Mouse (Mus musculus): ENCODE data around the gene Tdrd6.

Tdrd6 gene

DNA sequence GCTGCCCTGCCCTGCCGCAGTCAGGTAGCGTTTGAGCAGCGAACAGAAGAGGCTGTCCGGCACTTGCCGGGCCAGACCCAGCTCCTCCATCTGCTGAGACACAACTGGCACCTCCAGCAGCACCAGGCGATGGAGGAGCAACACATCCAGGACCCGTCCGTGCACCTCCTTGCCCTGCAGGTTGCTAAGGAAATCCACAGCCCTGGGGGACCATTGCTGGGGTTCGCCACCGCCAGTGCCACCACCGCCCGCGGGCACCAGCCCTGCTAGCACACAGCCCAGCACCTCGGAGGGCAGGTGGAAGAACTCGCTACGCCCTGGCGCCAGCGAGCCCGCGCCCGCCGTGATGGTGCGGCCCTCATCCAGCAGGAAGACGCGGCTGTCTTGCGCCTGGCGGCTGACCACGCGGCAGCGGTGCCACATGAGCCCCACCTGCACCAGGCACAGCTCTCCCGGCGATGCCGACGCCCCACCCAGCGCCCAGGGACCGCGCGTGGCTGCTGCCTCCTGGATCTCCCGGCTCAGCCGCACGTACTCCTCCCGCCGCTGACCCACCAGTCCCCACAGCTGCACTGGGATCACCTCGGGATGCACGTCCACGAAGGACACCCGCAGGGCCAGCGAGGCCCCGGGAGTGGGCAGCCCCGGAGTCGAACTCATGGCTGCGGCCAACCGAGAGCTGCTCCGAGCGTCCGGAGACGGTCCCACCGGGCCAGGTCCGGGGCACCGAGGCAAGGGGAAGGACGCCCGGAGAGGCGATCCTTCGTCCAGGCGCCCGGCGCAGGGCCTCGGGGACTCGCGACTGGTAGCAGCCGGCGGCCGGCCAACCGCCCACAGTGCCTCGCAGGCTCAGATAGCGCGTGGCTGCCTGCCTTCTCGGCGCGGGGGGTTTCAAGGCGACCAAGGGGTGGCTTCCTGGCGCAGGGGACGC lies at the start of gene Tdrd6:
Gene Tdrd6, minus strand, starts transcription at position 804 of the 931 bp plus-strand sequence.
- DNase-seq = no peak

DNA sequence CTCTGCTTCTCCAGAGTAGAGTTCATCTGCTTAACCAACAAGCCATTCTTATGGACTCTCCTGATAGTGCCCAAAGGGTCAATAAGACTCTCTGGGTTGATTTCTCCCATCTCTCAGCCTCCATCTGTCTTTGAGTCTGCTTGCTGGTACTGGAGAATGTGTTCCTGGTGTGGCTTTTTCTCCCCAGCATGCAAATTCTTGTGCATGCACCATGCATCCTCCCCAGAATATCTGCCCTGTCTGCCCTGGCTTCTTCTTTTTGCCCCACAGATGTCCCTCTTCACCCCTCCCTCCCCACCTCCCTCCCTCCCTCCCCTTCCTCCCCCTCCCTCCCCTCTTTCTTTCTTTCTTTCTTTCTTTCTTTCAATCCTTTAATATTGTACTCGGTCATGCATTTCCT lies 47.2 kb upstream of the Tdrd6 start:
- DNase-seq = no peak

DNA sequence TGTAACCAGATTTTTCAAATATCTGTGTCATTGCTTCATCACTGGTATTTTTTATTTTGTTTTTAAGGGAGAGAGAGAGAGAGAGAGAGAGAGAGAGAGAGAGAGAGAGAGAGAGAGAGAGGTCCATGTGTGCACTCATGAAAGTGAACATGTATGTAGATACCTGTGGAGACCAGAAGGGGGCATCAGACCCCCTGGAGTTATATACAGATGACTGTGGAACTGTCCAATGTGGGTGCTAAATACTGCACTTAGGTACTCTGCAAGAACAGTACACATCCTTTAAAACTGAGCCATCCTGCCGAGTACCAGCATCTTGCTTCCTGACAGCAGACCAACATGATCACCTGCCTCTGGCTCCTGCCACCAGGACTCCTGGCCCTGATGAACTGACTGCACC lies 46.1 kb upstream of the Tdrd6 start:
- DNase-seq = no peak

DNA sequence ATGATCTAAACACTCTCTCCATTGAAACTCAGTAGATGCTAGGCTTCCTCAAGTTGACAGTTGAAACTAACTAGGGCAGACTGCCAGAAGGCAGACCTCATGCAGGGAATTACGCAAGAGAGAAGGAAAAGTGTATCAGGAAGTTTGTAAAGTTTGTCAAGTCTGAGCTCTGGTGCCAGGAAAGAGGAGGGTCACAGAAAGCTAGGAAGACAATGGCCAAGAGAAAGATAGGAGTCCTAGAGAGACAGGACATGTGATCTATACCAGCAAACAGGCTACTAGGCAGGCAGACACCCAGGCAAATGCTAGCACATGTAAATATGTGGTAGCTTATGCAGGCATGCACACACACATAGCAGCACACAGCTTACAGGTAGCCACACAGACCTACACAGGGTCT lies 45.1 kb upstream of the Tdrd6 start:
- DNase-seq = no peak

- no peak for DNase-seq
These were observed 41.8 kb upstream of the Tdrd6 start for GRCm38 (mm10) chr17:43671907-43672306.

- DNase-seq = no peak
These were observed 39.1 kb upstream of the Tdrd6 start for GRCm38 (mm10) chr17:43669145-43669695.

- DNase-seq = no peak
These were observed 37.3 kb upstream of the Tdrd6 start, which contains the start of gene Cyp39a1 for GRCm38 (mm10) chr17:43667290-43667843. TSS of gene Cyp39a1 (plus strand) at chr17:43667425.

DNA sequence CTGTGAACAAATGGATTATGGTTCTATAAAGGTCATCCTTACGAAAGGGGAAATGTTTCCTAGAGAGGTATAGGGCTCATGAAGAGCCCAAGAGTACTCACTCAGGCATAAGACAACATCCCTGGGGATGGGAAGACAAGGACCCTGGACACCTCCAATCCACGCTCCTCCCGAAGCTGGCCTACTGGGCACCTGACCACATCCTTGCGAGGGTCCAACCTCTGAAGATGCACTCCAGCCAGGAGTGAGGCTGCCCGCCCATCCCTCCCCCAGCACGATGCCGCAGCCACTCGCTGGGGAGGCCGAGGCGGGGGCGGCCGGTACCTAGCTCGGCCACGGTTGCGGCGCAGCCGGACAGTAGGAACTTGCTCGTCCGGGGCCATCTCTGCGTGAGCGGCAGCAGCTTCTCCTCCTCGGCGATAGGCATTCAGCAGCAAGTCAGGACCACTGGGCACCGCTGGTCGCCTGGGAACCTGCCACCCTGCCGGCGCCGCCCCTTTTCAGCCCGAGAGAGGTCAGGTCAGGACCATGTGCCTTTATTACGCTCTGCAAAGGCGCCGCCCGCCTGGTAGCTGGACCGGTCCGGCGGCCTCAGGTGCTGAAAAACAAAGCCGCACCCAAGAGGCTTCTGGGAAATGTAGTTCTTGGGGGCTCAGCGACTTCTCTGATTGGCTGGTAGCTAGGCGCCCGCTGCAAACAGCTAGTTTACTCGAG lies 36.6 kb upstream of the Tdrd6 start, which contains the start of gene Slc25a27:
Gene Slc25a27, minus strand, starts transcription at position 639 of the 714 bp plus-strand sequence.
- peak; percentile 90 to 97 for DNase-seq

- DNase-seq = no peak
These were observed 21.4 kb upstream of the Tdrd6 start for GRCm38 (mm10) chr17:43651314-43652046.

DNA sequence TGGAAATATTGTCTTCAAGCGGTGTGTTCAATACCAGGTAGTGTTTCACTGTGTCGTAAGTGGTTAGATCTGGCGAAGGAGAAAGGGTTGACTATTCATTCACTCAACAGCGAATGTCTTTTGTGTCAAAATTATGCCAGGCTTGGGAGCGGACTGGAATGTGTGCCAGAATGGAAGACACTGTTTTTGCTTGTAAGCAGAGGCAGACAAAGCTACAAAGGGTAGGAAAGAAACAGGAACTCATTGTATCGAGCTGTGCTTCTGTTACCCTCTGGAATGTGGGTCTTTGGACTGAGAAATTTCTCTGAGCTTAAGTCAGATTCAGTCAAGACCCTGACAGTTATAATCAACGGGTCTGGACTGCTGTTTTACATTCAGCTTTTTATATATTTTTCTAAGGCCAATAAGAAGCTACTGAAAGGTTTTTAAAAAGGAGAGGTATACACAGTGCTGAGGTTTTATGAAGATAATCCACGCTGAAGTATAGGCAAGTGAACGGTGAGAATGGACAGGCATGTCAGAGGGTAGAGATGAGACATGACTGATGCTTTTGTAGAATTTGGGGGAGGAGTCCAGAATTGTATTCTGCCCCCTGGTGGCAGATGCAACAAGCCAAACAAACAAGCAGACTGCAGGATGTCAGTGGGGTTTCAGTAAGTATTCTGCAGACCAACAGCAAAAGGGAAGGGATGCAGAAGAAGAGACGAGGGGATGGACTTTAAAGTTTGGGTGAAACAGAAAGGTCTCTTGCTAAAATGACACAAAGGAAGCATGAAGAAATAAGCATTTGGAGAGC lies 19.7 kb upstream of the Tdrd6 start:
- peak in 1 of 2 experiments; percentile 19 for DNase-seq

- DNase-seq = no peak
These were observed 16.8 kb upstream of the Tdrd6 start for GRCm38 (mm10) chr17:43646925-43647324.

GRCm38 (mm10) chr17:43645136-43645535 lies 15.0 kb upstream of the Tdrd6 start:
- DNase-seq = no peak

DNA sequence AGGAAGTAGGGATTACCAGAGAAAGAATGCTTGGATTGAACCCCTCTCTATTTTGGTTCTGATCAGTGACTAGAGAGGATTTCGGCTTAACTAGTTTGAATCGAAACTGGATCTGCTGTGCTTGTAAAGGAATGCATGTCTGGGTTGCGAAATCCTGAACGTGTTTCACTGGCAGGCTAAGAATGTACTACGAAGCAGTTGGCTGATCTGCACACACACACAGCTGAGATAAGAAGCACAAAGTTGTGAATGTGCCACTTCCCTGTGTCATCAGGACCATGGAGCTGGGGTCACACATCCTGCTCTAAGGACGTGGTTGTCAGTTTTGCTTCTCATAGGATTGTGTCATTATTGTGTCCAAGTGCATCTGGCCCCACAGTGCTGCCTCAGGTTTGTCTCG lies 14.3 kb upstream of the Tdrd6 start:
- DNase-seq = no peak

GRCm38 (mm10) chr17:43643191-43643590 lies 13.1 kb upstream of the Tdrd6 start:
- DNase-seq = no peak

- no peak for DNase-seq
These were observed 10.7 kb upstream of the Tdrd6 start for GRCm38 (mm10) chr17:43640825-43641224.

DNA sequence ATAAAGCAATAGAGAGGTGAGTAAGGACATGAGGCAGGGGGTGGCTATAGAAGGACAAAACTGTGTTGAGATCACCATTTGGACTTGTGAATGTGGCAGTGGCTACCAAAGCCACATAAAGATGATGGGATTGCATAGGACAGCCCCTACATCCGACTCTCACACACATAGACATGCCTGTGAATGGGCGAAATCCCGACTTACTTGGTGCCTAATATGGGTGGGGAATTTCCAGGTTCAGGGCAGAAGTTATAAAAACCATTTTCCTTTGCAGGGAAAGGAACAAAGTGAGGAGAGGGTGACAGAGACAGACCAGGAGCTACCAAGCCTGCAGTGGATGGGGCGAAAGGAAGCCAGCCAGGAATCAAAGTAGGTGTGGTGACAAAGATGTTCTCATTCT lies 7.0 kb upstream of the Tdrd6 start:
- DNase-seq = no peak

GRCm38 (mm10) chr17:43630427-43630760 lies 295 bp upstream of the Tdrd6 start:
- no peak for DNase-seq

GRCm38 (mm10) chr17:43629026-43629495 lies 1.0 kb downstream of the Tdrd6 start:
- no peak for DNase-seq

DNA sequence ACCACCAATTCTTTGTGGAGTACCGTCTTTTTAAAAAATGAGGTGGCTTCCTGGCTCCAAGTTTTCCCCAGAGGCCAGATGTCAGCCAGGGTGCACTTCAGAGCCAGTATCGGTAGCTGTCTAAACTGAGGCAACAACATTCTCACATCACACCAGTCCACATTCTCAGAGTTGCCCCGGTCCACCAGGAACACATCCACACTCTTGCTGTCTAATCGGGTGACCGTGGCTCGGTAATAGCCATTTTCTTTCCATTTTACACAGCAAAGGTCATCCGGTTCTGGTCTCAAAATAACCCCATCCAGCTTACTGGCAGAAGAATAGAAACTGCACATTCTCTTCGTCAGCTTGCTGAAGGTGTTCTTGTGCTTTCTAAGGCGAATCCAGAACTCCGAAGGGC lies 1.9 kb downstream of the Tdrd6 start:
- DNase-seq = no peak

GRCm38 (mm10) chr17:43622076-43622475 lies 8.0 kb downstream of the Tdrd6 start:
- no peak for DNase-seq

GRCm38 (mm10) chr17:43619156-43619555 lies 10.9 kb downstream of the Tdrd6 start:
- no peak for DNase-seq

- no peak for DNase-seq
These were observed 17.9 kb downstream of the Tdrd6 start for GRCm38 (mm10) chr17:43612221-43612620.

Measured in cerebellum, adult 18-20 months (tissue).